Mouse (Mus musculus): ENCODE results near the gene Tas2r104. TPM values are rescaled to one million over a fixed set of nuclear protein-coding genes. Genes with fewer than 3 reads are reported as not detected.

Gene Tas2r104
- total RNA-seq, 1 experiment: not detected

GRCm38 (mm10) chr6:131660049-131660448, 25.5 kb downstream of the Tas2r104 start, which contains the start of gene Tas2r107:
Gene Tas2r107 (minus strand): TSS chr6:131660149.
- Histone ChIP-seq H3K4me3 (ENCODE audit: insufficient read depth in 1 of 2, low read depth in 1 of 2, low read length in 2 of 2, poor library complexity in 1 of 2, severe bottlenecking in 1 of 2) (no peak within 1 kb of the TSS), H3K27ac (ENCODE audit: insufficient read depth, low read depth, low read length, poor library complexity, severe bottlenecking) (no peak within 1 kb of the TSS), H3K9me3 (ENCODE audit: control insufficient read depth, insufficient read depth, low read depth, low read length) (no peaks in the 10 kb centered on the region), H3K4me1 (ENCODE audit: control insufficient read depth in 2 of 2, insufficient read depth in 2 of 2, low read length in 2 of 2, poor library complexity in 1 of 2) (no peaks in the 10 kb centered on the region; a peak in 1 of 4 replicates), H3K9ac (ENCODE audit: insufficient read depth, low read depth, low read length, poor library complexity, severe bottlenecking) (no peak within 1 kb of the TSS), H3K36me3 (ENCODE audit: control insufficient read depth, insufficient read depth, low read length, poor library complexity, severe bottlenecking) (no peaks in the 10 kb centered on the region)
- TF ChIP-seq CHD2 (IDR thresholded peaks at IDR 0.05; ENCODE audit: low read depth, low read length): no peak
- TF ChIP-seq MAFK (IDR thresholded peaks at IDR 0.05; ENCODE audit: insufficient read depth, low read depth, low read length): no peak
- no peak for TF ChIP-seq ZNF384 (IDR thresholded peaks at IDR 0.05; ENCODE audit: low read depth, low read length)
- no peak for TF ChIP-seq ZC3H11A (IDR thresholded peaks at IDR 0.05; ENCODE audit: borderline replicate concordance, low read depth, low read length)
- TF ChIP-seq HCFC1 (IDR thresholded peaks at IDR 0.05; ENCODE audit: borderline replicate concordance, insufficient read depth, low read length): no peak
- no peak for DNase-seq (ENCODE audit: low read depth, low spot score)
- in situ Hi-C loops (cut with MboI; ENCODE audit: low sequenced_read_pairs in 2 of 2, unreplicated experiment in 2 of 2): no loop called here

Other genes with a start within 250 kb of the Tas2r104 start
- gene 5430401F13Rik, start 199.3 kb downstream of the Tas2r104 start, total RNA-seq (2012; rRNA removed): not detected in 2 replicates
- gene Gm6619, start 199.3 kb downstream of the Tas2r104 start, total RNA-seq (2012; rRNA removed): not detected in 2 replicates
- not detected in 2 replicates for gene Tas2r130, start 54.8 kb downstream of the Tas2r104 start, total RNA-seq (2012; rRNA removed)
- not detected in 2 replicates for gene Tas2r107, start 25.6 kb downstream of the Tas2r104 start, total RNA-seq (2012; rRNA removed)
- gene Tas2r106, start 6.9 kb downstream of the Tas2r104 start, total RNA-seq (2012; rRNA removed): not detected in 2 replicates
- not detected in 2 replicates for gene Tas2r105, start 1.8 kb upstream of the Tas2r104 start, total RNA-seq (2012; rRNA removed)
- gene Tas2r114, start 4.3 kb upstream of the Tas2r104 start, total RNA-seq (2012; rRNA removed): not detected in 2 replicates